Mouse (Mus musculus) intestine, postnatal 0 days (tissue): ENCODE measurements around the gene Rbm7. TPM values are rescaled to one million over a fixed set of nuclear protein-coding genes. Genes with fewer than 3 reads are reported as not detected.

ENCODE experiments used
- ATAC-seq: fragments of 200-750 bp; cut with Nextera tagmentation; 2 replicates; pipeline ENCODE4 v1.8.0; 2017; ENCODE audit warnings: mild to moderate bottlenecking, moderate TSS enrichment, moderate library complexity
- H3K27ac ChIP-seq: fragments of 300-500 bp; sonication (generic); 2 replicates; pipeline ENCODE4 v1.5.1; 2014; ENCODE audit warnings: mild to moderate bottlenecking, low read depth, low read length, moderate library complexity
- H3K27me3 ChIP-seq: fragments of 300-500 bp; sonication (generic); replicated peaks from 2 replicates; pipeline ENCODE4 v1.6.1; 2014; ENCODE audit warnings: low read length, mixed read lengths; ENCODE audit not compliant: control insufficient read depth, insufficient read depth
- H3K36me3 ChIP-seq: fragments of 300-500 bp; sonication (generic); 2 replicates; pipeline ENCODE4 v1.6.1; 2014; ENCODE audit warnings: mild to moderate bottlenecking, moderate library complexity; ENCODE audit not compliant: control insufficient read depth, insufficient read depth
- H3K4me1 ChIP-seq: fragments of 300-500 bp; sonication (generic); replicated peaks from 2 replicates; pipeline ENCODE4 v1.6.1; 2014; ENCODE audit warnings: antibody characterized with exemption, low read length, mixed read lengths; ENCODE audit not compliant: control insufficient read depth, insufficient read depth
- H3K4me2 ChIP-seq: fragments of 300-500 bp; sonication (generic); replicated peaks from 2 replicates; pipeline ENCODE4 v1.6.1; 2014; ENCODE audit warnings: low read depth, mild to moderate bottlenecking, moderate library complexity
- H3K4me3 ChIP-seq: fragments of 300-500 bp; sonication (generic); 2 replicates; pipeline ENCODE4 v1.5.1; 2014; ENCODE audit warnings: low read depth, low read length
- H3K9ac ChIP-seq: fragments of 300-500 bp; sonication (generic); 2 replicates; pipeline ENCODE4 v1.6.1; 2014; ENCODE audit warnings: mild to moderate bottlenecking, low read depth, low read length
- H3K9me3 ChIP-seq: fragments of 300-500 bp; sonication (generic); 2 replicates; pipeline ENCODE4 v1.6.1; 2016; ENCODE audit warnings: mixed run types; ENCODE audit not compliant: control insufficient read depth
- CTCF ChIP-seq: sonication (generic); IDR thresholded peaks from 2 replicates; pipeline ENCODE4 v1.5.1; 2016; ENCODE audit warnings: low read depth, mild to moderate bottlenecking, control low read depth, antibody characterized with exemption, moderate library complexity
- WGBS: fragments of 180-500 bp; shearing (Covaris S2); extraction: QIAGEN DNeasy Blood & Tissue Kit; methylation state at CpG from one replicate; pipeline ENCODE4 v1.1.7; 2014; 5-methylcytosine and 5-hydroxymethylcytosine counted together
- polyA plus RNA-seq: library from polyadenylated mRNA; unstranded; fragments of >200 nt; fragmentation: Nextera tagmentation; extraction: Ambion mirVana; gene quantifications from 2 replicates; pipeline ENCODE4 v1.2.1, GENCODE M21; 2015

Rbm7 gene
- polyA plus RNA-seq, 1 experiment from 2014 or later, result 74.0 TPM

GRCm38 (mm10) chr9:48465671-48466070 lies 29.4 kb downstream of the Rbm7 start:
- H3K4me1 ChIP-seq, result no peaks in the 10 kb centered on the region
- no peak overlapping the region for H3K9ac ChIP-seq
- peaks cover 9% of the 10 kb centered on the region; the same call in 1 of the 2 replicates for H3K36me3 ChIP-seq
- H3K27me3 ChIP-seq, result no peaks in the 10 kb centered on the region
- WGBS, result 95% methylated on average over 3 of the region's 3 CpGs
- H3K4me3 ChIP-seq, result no peak overlapping the region
- peak; percentile 58 for TF ChIP-seq CTCF
- ATAC-seq, result no peak
- no peak overlapping the region for H3K4me2 ChIP-seq
- no peak overlapping the region for H3K27ac ChIP-seq
- H3K9me3 ChIP-seq, result no peaks in the 10 kb centered on the region

- no peaks in the 10 kb centered on the region for H3K9me3 ChIP-seq
- H3K27me3 ChIP-seq, result no peaks in the 10 kb centered on the region
- TF ChIP-seq CTCF, result no peak
- H3K4me1 ChIP-seq, result no peaks in the 10 kb centered on the region
- 73% methylated on average over 3 of the region's 3 CpGs for WGBS
- no peak overlapping the region for H3K4me2 ChIP-seq
- no peak overlapping the region for H3K27ac ChIP-seq
- ATAC-seq, result no peak
- no peak overlapping the region for H3K4me3 ChIP-seq
- no peaks in the 10 kb centered on the region for H3K36me3 ChIP-seq
- no peak overlapping the region for H3K9ac ChIP-seq
Measured at GRCm38 (mm10) chr9:48461545-48461944, 33.6 kb downstream of the Rbm7 start.

GRCm38 (mm10) chr9:48460720-48461119 lies 34.4 kb downstream of the Rbm7 start:
- H3K36me3 ChIP-seq, result no peaks in the 10 kb centered on the region
- H3K27ac ChIP-seq, result no peak overlapping the region
- H3K4me2 ChIP-seq, result no peak overlapping the region
- no peak overlapping the region for H3K4me3 ChIP-seq
- no peak overlapping the region for H3K9ac ChIP-seq
- H3K9me3 ChIP-seq, result no peaks in the 10 kb centered on the region
- 90% methylated on average over 8 of the region's 8 CpGs for WGBS
- no peaks in the 10 kb centered on the region for H3K27me3 ChIP-seq
- TF ChIP-seq CTCF, result no peak
- H3K4me1 ChIP-seq, result no peaks in the 10 kb centered on the region
- no peak for ATAC-seq

GRCm38 (mm10) chr9:48459391-48459790 lies 35.7 kb downstream of the Rbm7 start:
- WGBS, result 86% methylated on average over 5 of the region's 5 CpGs
- H3K27me3 ChIP-seq, result no peaks in the 10 kb centered on the region
- no peak overlapping the region for H3K27ac ChIP-seq
- no peaks in the 10 kb centered on the region for H3K9me3 ChIP-seq
- TF ChIP-seq CTCF, result no peak
- H3K4me1 ChIP-seq, result no peaks in the 10 kb centered on the region
- no peak overlapping the region for H3K4me2 ChIP-seq
- no peak overlapping the region for H3K4me3 ChIP-seq
- H3K36me3 ChIP-seq, result no peaks in the 10 kb centered on the region
- H3K9ac ChIP-seq, result no peak overlapping the region
- ATAC-seq, result no peak

- no peaks in the 10 kb centered on the region for H3K36me3 ChIP-seq
- H3K4me2 ChIP-seq, result no peak overlapping the region
- H3K27me3 ChIP-seq, result no peaks in the 10 kb centered on the region
- no peak for ATAC-seq
- no peaks in the 10 kb centered on the region for H3K4me1 ChIP-seq
- 71% methylated on average over 3 of the region's 3 CpGs for WGBS
- no peaks in the 10 kb centered on the region for H3K9me3 ChIP-seq
- H3K4me3 ChIP-seq, result no peak overlapping the region
- no peak overlapping the region for H3K9ac ChIP-seq
- peak; percentile 32; the same call in 1 of the 2 replicates for TF ChIP-seq CTCF
- no peak overlapping the region for H3K27ac ChIP-seq
Measured at GRCm38 (mm10) chr9:48458879-48459278, 36.2 kb downstream of the Rbm7 start.

- Histone ChIP-seq H3K4me1 (no peaks in the 10 kb centered on the region), H3K27ac (no peak overlapping the region), H3K27me3 (no peaks in the 10 kb centered on the region), H3K4me2 (no peak overlapping the region), H3K36me3 (no peaks in the 10 kb centered on the region), H3K9me3 (no peaks in the 10 kb centered on the region), H3K4me3 (no peak overlapping the region), H3K9ac (no peak overlapping the region)
- TF ChIP-seq CTCF, result no peak
- ATAC-seq, result no peak
- WGBS, result 80% methylated on average over 3 of the region's 3 CpGs
Measured at GRCm38 (mm10) chr9:48455961-48456360, 39.1 kb downstream of the Rbm7 start.

- H3K9ac ChIP-seq, result no peak overlapping the region
Measured at GRCm38 (mm10) chr9:48450066-48450465, 45.0 kb downstream of the Rbm7 start.

More at GRCm38 (mm10) chr9:48450066-48450465, 45.0 kb downstream of the Rbm7 start:
- Histone ChIP-seq H3K27me3 (no peaks in the 10 kb centered on the region), H3K4me1 (no peaks in the 10 kb centered on the region), H3K4me3 (no peak overlapping the region), H3K4me2 (no peak overlapping the region), H3K9me3 (no peaks in the 10 kb centered on the region), H3K27ac (no peak overlapping the region), H3K36me3 (no peaks in the 10 kb centered on the region)
- 87% methylated on average over 17 of the region's 17 CpGs for WGBS
- TF ChIP-seq CTCF, result no peak
- no peak for ATAC-seq
